Mouse (Mus musculus): Measurements from ENCODE around the gene Mboat2. TPM values are rescaled to one million over a fixed set of nuclear protein-coding genes. Genes with fewer than 3 reads are reported as not detected.

The Mboat2 gene
- total RNA-seq, 2 experiments from 2014 or later = 58.4 to 62.0 TPM

- no peak for DNase-seq
- intact Hi-C loops (cut with DNase I) = no loop called here
These were observed 28.7 kb downstream of the Mboat2 start for GRCm38 (mm10) chr12:24859357-24859756.

GRCm38 (mm10) chr12:24860436-24860835 lies 29.8 kb downstream of the Mboat2 start:
- intact Hi-C loops (cut with DNase I) = no loop called here
- no peak for DNase-seq

- intact Hi-C loops (cut with DNase I) = no loop called here
These were observed 33.1 kb downstream of the Mboat2 start for GRCm38 (mm10) chr12:24863762-24864161.

GRCm38 (mm10) chr12:24866645-24867044 lies 36.0 kb downstream of the Mboat2 start:
- DNase-seq = no peak
- intact Hi-C loops (cut with DNase I) = no loop called here

More at GRCm38 (mm10) chr12:24863762-24864161, 33.1 kb downstream of the Mboat2 start:
- DNase-seq = no peak

- intact Hi-C loops (cut with DNase I) = no loop called here
These were observed 38.0 kb downstream of the Mboat2 start for GRCm38 (mm10) chr12:24868694-24869093.

GRCm38 (mm10) chr12:24869231-24869630 lies 38.6 kb downstream of the Mboat2 start:
- DNase-seq = no peak
- intact Hi-C loops (cut with DNase I) = no loop called here

More at GRCm38 (mm10) chr12:24868694-24869093, 38.0 kb downstream of the Mboat2 start:
- DNase-seq = no peak

GRCm38 (mm10) chr12:24870901-24871300 lies 40.2 kb downstream of the Mboat2 start:
- DNase-seq = no peak
- intact Hi-C loops (cut with DNase I) = no loop called here

GRCm38 (mm10) chr12:24872264-24872663 lies 41.6 kb downstream of the Mboat2 start:
- intact Hi-C loops (cut with DNase I) = no loop called here
- DNase-seq = no peak

- no peak for DNase-seq
- intact Hi-C loops (cut with DNase I) = no loop called here
These were observed 42.0 kb downstream of the Mboat2 start for GRCm38 (mm10) chr12:24872689-24873088.

- DNase-seq = no peak
- intact Hi-C loops (cut with DNase I) = no loop called here
These were observed 45.2 kb downstream of the Mboat2 start for GRCm38 (mm10) chr12:24875908-24876307.

GRCm38 (mm10) chr12:24877231-24877630 lies 46.6 kb downstream of the Mboat2 start:
- no peak for DNase-seq

GRCm38 (mm10) chr12:24878090-24878489 lies 47.4 kb downstream of the Mboat2 start:
- intact Hi-C loops (cut with DNase I) = no loop called here
- no peak for DNase-seq

More at GRCm38 (mm10) chr12:24877231-24877630, 46.6 kb downstream of the Mboat2 start:
- intact Hi-C loops (cut with DNase I) = no loop called here

- DNase-seq = no peak
- intact Hi-C loops (cut with DNase I) = no loop called here
These were observed 48.2 kb downstream of the Mboat2 start for GRCm38 (mm10) chr12:24878735-24879362.

- no peak for DNase-seq
- intact Hi-C loops (cut with DNase I) = no loop called here
These were observed 48.9 kb downstream of the Mboat2 start for GRCm38 (mm10) chr12:24879613-24880029.

- intact Hi-C loops (cut with DNase I) = no loop called here
- no peak for DNase-seq
These were observed 52.6 kb downstream of the Mboat2 start for GRCm38 (mm10) chr12:24883279-24883678.

GRCm38 (mm10) chr12:24886800-24887199 lies 56.1 kb downstream of the Mboat2 start:
- DNase-seq = no peak
- intact Hi-C loops (cut with DNase I) = no loop called here

GRCm38 (mm10) chr12:24889371-24890051 lies 58.8 kb downstream of the Mboat2 start:
- no peak for DNase-seq
- intact Hi-C loops (cut with DNase I) = no loop called here

GRCm38 (mm10) chr12:24890158-24890557 lies 59.5 kb downstream of the Mboat2 start:
- intact Hi-C loops (cut with DNase I) = no loop called here
- no peak for DNase-seq

GRCm38 (mm10) chr12:24890684-24891459 lies 60.2 kb downstream of the Mboat2 start:
- intact Hi-C loops (cut with DNase I) = no loop called here
- DNase-seq = no peak

- intact Hi-C loops (cut with DNase I) = no loop called here
- DNase-seq = no peak
These were observed 61.9 kb downstream of the Mboat2 start for GRCm38 (mm10) chr12:24892536-24892935.

GRCm38 (mm10) chr12:24893777-24894468 lies 63.2 kb downstream of the Mboat2 start:
- intact Hi-C loops (cut with DNase I) = no loop called here
- DNase-seq = peak; percentile 69
